ENCODE assay signal across 16 mouse cellular contexts in the genomic region with DNA sequence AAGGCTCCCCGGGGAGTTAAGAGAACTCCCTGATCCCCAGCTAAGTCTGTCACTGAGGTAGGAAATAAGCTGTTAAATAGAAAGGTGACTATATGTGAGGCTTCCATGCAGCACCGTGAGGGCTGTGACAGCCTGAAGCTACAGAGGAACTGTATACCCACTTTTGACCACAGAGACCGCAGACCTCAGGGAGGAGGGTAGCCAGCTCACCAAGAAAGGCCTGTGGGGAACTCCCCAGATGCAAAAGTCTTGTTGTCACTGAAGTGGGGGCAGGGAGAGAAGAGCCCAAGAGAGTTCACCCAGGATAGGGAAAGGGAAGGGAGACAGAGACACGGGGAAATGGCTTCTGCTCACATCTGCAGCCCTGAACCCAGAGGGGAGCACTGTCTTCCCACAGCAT. TPM values are rescaled to one million over a fixed set of nuclear protein-coding genes. Genes with fewer than 3 reads are reported as not detected.
A peak's percentile ranks its signal among the peaks of the same experiment; 100 is the strongest.
DNase-seq lines count a peak whose midpoint lies in the region; ATAC-seq lines count a peak whose summit lies in the region.
"Had no signal": no experiment of that assay in that cellular context is flagged by ENCODE, and none has a peak within 500 bp of the region (broad histone marks: within the 10 kb centered on the region; RNA-seq: fewer than 3 reads in every experiment).

No protein-coding gene starts in this region.

- no peak overlapping the region for H3K4me2 ChIP-seq in hindbrain, embryonic 16.5 days (ENCODE audit: low read length)
- H3K4me2 ChIP-seq: embryonic facial prominence, embryonic 13.5 days; liver, embryonic 15.5 days; neural tube, embryonic 12.5 days had no signal

- H3K27ac ChIP-seq in hindbrain, embryonic 16.5 days (ENCODE audit: low read depth, low read length): no peak overlapping the region
- H3K27ac ChIP-seq: embryonic facial prominence, embryonic 13.5 days; liver, embryonic 15.5 days; neural tube, embryonic 12.5 days had no signal

- H3K4me3 ChIP-seq in hindbrain, embryonic 16.5 days (ENCODE audit: low read length): no peak overlapping the region
- H3K4me3 ChIP-seq: embryonic facial prominence, embryonic 13.5 days; liver, embryonic 15.5 days; neural tube, embryonic 12.5 days had no signal

- no peaks in the 10 kb centered on the region; the same call in 1 of the 2 replicates for H3K36me3 ChIP-seq in hindbrain, embryonic 16.5 days (ENCODE audit: control insufficient read depth, insufficient read depth, low read length)

- DNase-seq in lung, adult 18-20 months: peak; percentile 33 to 42
- DNase-seq in lung, postnatal 14 days: no peak
- peak; percentile 80 for DNase-seq in T-cell, adult 2 months (ENCODE audit: low spot score)
- peak; percentile 81 to 82 for DNase-seq in natural killer cell, adult 2 months (ENCODE audit: low spot score in 2 of 2)
- peak; percentile 47 for DNase-seq in thymus, postnatal 14 days
- no peak for DNase-seq in urinary bladder, postnatal 25 days (ENCODE audit: low spot score)
- no peak for DNase-seq in kidney, postnatal 4 days
- DNase-seq: adrenal gland, postnatal 25 days; cerebellum, adult 2 months; forebrain, postnatal 0 days; right cerebral cortex, postnatal 4 days had no signal

- peaks cover 10% of the 10 kb centered on the region for H3K27me3 ChIP-seq in hindbrain, embryonic 16.5 days (replicated peaks; ENCODE audit: control insufficient read depth, insufficient read depth, low read length)

- no peaks in the 10 kb centered on the region for H3K9me3 ChIP-seq in hindbrain, embryonic 16.5 days (ENCODE audit: control insufficient read depth, low read length)
- H3K9me3 ChIP-seq: embryonic facial prominence, embryonic 13.5 days; G1E; liver, embryonic 15.5 days; neural tube, embryonic 12.5 days had no signal

- WGBS in hindbrain, embryonic 16.5 days: 42% methylated on average over 3 of the region's 4 CpGs

- no peak overlapping the region for H3K9ac ChIP-seq in hindbrain, embryonic 16.5 days (ENCODE audit: low read depth, low read length)
- H3K9ac ChIP-seq: embryonic facial prominence, embryonic 13.5 days; forebrain, postnatal 0 days; liver, embryonic 15.5 days; neural tube, embryonic 12.5 days had no signal

- H3K4me1 ChIP-seq in hindbrain, embryonic 16.5 days (ENCODE audit: control insufficient read depth, insufficient read depth, low read depth, low read length): peaks cover 3% of the 10 kb centered on the region

- no peak for ATAC-seq in hindbrain, embryonic 16.5 days
- ATAC-seq: forebrain, postnatal 0 days had no signal

RNA-seq across cellular contexts. Expression of gene Slc6a4, which starts 5.5 kb away (rescaled TPM):
- polyA plus RNA-seq in hindbrain, embryonic 16.5 days (2015; fragmentation: Nextera tagmentation; extraction: Ambion mirVana): 10.3 and 14.0 TPM in 2 replicates
- polyA plus RNA-seq: G1E had no signal

Comparison
In these comparisons a context has a peak if more than half of its experiments do, and no peak if none do; other contexts are left out.
1. DNase-seq: peak in lung, adult 18-20 months (2 of 2), T-cell, adult 2 months (single experiment), natural killer cell, adult 2 months (2 of 2) and thymus, postnatal 14 days (single experiment); none in lung, postnatal 14 days (single experiment), urinary bladder, postnatal 25 days (single experiment) and kidney, postnatal 4 days (0 of 2).